Mouse (Mus musculus) G1E-ER4 (cell line): ENCODE results near the gene Rundc1. TPM values are rescaled to one million over a fixed set of nuclear protein-coding genes. Genes with fewer than 3 reads are reported as not detected.

Source experiments
- GATA1 ChIP-seq: IDR thresholded peaks from one replicate; pipeline ENCODE4 v1.8.0; 2012; ENCODE audit warnings: low read length, inconsistent platforms
- polyA plus RNA-seq: library from polyadenylated mRNA; stranded (reverse); fragments of >175 nt; gene quantifications from 2 replicates; pipeline ENCODE4 v1.2.3, GENCODE M21; 2012

Gene Rundc1
- 6.9 and 7.2 TPM in 2 replicates for polyA plus RNA-seq

DNA sequence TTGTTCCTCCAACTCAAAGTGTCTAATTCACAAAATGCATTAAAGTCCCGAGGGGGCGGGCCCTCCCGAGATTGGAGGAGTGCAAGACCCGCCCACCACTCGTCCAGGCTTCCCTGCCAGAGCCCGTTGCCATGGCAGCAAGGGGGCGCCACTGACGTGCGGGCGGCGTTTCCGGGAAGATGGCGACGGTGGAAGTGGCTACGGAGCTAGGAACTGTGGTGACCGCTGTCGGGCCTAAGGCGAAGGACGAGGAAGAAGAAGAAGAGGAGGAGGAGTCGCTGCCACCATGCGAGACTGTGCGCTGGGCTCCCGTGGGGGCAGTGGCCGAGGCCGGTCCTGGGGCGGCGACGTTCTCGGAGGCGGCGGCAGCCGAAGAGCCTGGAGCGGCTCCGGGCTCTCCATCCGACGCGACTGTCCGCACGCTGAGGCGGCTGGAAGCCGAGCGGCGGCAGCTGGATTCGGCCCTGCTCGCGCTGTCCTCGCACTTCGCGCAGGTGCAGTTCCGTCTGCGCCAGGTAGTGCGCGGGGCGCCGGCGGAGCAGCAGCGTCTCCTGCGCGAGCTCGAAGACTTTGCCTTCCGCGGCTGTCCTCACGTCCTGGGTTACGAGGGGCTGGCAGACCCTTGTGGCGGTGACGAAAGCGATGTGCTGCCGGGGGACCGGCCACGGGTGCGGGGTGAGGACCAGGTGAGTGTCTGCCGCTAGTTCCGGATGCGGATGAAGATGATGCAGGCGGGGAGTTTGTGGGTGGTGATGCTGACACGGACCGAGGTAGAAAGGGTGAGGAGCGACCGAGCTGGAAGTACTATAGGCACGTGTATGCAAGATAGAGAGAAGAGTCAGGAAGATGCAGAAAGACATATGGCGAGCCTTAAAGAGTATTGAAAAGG, at the start of gene Rundc1, which contains the start of gene Ptges3l:
TSS of gene Rundc1 (plus strand) at position 161 of the 889 bp plus-strand sequence.
TSS of gene Ptges3l (minus strand) at position 409 of the 889 bp plus-strand sequence.
- TF ChIP-seq GATA1 = no peak

DNA sequence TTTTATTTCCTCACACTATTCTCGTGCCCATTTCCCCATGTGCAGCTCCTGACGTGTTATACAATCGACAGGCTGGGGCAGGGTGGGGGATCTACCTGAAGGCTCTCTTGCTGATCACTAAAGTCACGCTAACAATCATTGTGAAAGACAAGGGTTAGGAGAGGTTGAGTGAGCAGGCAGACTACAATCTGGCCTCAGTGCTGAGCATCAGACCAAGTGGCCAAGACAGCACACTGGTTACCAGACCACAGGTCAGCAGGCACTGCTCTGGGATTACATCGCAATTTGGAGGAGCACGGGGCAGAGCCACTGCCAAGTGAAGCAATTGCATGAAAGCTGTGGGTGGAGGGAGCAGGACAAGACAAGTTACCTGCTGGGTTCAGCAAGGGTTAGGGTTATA, 46.0 kb upstream of the Rundc1 start:
- TF ChIP-seq GATA1 = no peak

DNA sequence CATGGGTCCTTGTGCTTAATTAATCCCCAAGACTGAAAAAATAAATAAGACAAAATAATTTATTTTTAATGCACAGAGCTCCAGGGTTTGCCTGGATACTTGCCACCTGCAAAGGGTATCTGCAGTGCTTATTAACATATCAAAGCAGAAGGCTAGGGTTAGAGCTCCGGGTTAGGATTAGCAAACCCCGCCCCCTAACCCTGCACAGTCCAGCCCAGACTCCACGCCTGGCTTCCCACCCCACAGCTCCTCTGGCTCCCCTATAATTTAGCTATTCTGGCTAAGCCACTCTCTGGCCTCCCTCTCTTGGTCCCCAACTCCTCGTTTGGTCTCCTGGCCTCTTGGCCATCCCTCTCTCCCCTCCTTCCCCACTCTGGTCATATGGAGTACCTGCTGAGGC, 43.1 kb upstream of the Rundc1 start:
- TF ChIP-seq GATA1 = no peak

DNA sequence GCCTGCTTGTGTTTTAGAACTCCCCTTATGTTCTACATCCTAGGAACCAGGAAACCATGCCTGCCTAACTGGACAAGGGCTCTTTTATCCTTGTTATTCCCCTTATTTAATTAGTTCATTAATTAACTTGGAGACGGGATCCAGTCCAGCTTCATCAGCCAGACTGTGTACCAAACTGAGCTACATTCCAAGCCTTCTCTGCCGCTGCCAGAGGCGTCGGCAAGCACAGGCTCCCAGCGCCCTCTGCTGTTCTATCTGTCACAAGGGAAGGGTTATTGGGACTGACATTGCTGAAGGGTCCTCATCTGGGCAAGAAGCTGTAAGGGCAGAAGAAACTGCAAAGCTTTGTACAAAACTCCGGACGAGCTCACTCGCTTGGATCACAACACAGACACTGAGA, 29.8 kb upstream of the Rundc1 start:
- no peak for TF ChIP-seq GATA1

DNA sequence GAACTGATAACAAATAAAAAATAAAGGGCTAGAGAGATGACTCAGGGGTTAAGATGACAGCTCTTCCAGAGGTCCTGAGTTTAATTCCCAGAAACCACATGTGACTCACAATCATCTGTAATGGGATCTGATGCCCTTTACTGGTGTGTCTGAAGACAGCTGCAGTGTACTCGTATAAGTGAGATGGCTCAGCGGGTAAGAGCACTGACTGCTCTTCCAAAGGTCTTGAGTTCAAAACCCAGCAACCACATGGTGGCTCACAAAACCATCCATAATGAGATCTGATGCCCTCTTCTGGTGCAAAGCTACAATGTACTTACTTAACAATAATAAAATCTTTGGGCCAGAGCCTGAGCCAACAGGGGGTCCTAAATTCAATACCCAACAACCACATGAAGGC, 9.6 kb upstream of the Rundc1 start:
- no peak for TF ChIP-seq GATA1

DNA sequence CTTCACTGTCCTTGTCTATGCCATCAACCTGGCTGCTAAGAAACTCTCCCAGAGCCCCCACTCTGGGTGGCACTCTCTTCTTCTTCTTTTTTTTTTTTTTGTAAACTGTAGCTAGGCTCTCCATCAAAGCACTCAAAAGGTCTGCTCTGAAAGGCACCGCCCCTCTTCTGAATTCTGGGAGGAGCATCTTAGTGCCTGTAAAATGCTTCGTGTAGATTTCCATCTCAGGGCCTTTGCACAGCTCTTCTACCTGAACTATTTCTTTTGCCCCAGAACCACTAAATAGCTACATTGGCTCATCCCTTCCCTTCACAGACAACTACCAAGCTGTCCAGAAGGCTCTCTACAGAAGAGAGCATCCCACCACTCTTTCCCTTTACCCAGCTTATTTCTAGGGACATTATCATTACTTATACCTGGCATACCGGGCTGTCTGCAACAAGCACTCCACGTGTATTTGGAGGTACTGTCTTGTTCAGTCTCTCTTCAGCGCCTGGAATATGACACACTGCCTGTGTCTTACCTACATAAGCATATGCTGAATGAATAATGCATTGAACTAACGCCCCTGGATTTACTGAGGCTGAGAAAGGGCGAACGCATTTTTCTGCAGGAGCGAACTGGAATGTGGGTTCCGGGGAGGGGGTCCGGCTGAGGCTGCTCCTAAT, 8.3 kb upstream of the Rundc1 start:
- no peak for TF ChIP-seq GATA1

DNA sequence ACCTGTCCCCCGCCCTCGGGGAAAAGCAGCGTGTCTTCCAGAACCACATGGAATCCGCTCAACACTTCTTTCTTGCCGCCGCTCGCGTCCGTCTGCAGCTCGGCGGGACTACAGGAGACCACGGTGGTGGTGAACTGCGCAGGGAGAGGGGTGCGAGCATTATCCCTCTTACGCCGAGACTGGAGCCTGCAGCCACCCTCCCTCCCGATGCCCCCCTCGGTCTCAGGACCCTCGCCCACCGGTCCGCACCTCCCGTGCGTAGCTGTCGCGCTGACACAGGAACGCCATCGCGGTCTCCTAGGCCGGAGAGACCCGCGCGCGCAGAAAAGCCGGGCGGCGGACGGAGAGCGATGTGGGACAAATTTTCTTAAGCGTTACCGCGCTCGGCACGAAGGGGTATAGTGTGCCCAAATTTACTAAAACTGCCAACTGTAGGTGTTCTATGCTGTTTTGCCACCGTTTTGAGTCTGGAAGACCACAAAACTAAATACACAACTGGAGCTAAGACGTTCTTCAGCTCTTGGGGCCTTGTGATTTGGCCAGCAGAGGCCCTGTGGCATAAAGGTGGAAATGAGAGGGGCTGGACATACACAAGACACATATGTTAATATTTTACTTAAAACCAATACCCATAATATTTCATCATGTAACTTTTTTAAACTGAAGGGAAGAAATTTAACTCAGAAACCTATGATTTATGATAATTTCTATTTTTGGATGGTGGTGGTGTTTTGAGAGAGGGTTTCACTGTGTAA, 7.6 kb upstream of the Rundc1 start, which contains the start of gene Aarsd1:
TSS of gene Aarsd1 (minus strand) at position 515 of the 755 bp plus-strand sequence.
- no peak for TF ChIP-seq GATA1

DNA sequence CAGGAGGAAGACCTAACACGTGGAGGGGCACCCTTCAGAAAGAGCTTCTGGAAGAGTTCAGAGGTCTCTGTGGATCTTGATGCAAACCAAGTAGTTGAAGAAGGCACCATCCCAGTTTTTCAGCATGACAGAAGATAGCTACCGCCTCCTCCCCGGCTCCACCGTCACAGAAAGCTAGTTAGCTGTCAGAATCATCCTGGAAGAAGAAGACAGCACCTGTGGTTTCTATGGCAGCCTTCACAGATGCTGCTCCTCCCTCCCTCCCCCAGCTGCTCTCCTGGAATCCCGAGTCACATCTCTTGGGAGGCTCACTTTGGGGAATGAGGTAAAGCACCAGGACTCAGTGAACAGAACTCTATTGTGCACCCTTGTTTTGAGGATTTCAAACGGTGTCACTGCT, 5.9 kb upstream of the Rundc1 start:
- no peak for TF ChIP-seq GATA1

DNA sequence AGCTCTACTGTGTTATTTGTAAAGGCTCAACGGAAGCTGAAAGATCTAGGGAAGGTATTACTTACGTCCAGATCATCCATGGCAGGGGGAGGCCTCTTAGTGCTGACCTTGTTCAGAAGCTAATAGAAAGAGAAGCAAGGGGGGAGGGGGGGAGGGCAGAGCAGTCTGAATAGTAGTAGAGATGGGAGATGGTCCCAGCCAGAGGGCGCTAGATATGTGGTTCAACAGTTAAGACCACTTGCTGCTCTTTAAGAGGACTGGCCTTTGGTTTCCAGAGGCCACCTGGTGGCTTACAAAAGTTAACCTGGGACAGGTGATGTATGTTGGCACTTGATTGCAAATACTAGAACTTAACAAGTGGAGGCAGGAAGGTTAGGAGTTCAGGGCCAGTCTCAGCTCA, 5.3 kb upstream of the Rundc1 start:
- TF ChIP-seq GATA1 = no peak

DNA sequence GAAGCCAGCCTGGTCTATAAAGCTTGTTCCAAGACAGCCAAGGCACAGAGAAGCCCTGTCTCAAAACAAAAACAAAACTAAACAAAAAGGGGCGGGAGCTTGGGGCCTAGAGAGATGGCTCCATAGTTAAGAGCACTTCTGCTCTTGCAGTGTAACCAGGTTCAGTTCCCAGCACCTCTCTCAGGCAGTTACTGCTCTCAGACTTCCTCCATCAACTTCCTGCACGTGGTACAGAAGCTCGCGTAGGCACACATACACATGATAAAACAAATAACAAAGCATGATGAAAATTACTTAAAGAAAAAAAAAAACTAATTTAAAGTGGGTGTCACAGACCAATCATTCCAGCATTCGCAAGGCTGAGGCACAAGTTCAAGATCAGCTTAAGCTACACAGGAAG, 4.7 kb upstream of the Rundc1 start:
- TF ChIP-seq GATA1 = no peak

DNA sequence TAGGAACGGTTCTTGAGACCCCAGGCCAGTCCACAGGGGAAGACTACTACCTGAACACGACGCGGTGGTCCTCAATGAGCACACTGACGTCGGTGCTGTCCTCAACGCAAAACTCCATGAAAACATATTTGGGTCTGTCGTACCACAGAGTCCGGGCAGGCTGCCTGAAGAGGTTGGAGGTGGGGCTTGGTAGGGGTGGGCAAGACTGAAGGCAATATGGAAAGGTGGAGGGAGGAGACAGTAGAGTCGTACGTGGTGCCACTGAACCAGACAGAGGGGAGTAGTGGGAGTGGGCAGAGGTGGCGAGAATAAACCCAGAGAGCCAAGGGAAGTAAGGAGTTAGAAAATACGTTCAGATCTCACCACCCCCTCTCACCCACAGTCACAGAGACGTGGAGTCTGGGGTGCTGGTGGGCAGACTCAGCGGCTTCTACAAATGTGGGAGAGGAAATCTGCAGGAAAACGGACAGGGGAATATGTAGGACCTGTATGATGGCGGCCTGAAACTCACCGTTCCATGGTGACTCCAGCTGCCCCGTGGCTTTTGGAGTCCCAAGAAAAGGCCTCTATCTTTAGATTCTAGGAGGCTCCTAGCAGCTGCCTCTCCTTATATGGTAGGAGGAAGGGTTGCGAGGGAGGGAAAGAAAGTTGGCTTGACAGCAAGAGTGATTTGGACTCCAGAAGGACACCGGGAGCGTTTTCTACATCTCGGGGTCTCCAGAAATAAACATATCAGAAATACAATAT, 607 bp upstream of the Rundc1 start, which contains the start of gene Gm27029:
TSS of gene Gm27029 (minus strand) at position 692 of the 747 bp plus-strand sequence.
- no peak for TF ChIP-seq GATA1

DNA sequence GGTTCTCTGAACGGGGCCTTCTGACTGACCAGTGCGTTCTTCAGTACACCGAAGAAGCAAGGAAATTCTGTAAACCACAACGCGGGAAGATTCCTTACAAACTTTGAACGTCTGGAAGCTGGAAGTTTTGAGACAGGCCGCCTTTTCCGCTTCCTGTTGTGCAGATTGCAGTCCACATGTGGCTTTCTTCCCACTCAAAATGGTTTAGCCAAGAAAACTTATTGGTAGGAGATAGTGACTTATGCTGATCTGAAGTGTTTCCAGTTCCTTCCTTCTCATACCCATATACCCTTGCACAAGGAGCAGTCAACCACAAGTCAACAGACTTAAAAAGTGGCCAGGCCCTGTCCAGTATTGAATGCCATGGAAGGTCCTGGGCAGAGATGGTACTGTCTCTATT, 1.3 kb downstream of the Rundc1 start:
- no peak for TF ChIP-seq GATA1

DNA sequence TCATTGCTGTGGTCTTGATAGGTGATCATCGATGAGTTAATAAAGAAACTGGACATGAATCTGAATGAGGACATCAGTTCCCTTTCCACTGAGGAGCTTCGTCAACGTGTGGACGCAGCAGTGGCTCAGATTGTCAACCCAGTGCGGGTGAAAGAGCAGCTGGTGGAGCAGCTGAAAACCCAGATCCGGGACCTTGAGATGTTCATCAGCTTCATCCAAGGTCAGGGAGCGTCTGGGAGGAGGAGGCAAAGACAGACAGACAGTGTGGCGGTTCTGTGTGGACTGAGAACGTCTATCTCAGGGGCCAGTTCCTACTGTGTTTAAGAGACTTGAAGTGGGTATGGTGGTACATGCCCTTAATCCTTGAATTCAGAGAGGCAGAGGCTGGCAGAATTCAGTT, 6.4 kb downstream of the Rundc1 start:
- TF ChIP-seq GATA1 = no peak

DNA sequence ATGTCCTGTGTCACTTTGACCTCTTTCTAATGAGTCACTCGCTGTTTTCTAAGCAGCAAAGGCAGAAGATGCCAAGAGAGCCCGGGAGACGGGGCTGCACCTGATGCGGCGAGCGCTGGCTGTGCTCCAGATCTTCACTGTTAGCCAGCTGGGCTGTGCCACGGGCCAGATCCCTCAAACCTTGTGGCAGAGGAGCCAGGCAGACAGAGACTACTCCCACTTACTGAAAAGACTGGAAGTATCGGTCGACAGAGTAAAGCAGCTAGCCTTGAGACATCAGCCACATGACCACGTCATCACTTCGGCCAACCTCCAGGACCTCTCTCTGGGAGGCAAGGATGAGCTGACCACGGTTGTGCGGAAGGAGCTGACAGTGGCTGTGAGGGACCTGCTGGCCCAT, 8.5 kb downstream of the Rundc1 start:
- no peak for TF ChIP-seq GATA1

DNA sequence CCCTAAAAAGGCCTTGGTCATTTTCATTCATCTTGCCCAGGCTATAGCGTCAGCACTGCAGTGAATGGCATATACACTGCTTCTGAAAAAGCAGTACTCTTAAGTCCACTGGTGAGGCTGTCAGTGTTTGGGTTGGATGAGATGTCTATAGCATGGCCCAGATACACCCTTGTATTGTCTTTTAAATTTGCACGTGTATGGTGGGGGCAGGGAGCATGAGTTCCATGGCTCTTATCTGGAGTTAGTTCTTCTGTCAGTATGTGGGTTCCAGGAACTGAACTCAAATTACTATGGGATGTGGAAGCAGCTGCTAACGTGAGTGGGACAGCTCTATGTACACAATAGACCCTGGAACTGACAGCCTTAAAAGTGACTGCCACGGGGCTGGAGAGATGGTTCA, 10.9 kb downstream of the Rundc1 start:
- no peak for TF ChIP-seq GATA1
